Mouse (Mus musculus): Measurements from ENCODE around the gene Gm20388.

- no peak for TF ChIP-seq CTCF (IDR thresholded peaks at IDR 0.05; ENCODE audit: low read depth, low read length)
- TF ChIP-seq POLR2A (IDR thresholded peaks at IDR 0.05; ENCODE audit: insufficient read depth, low read length) = no peak
Observed at GRCm38 (mm10) chr8:123860386-123860785, 3949.7 kb downstream of the Gm20388 start.

All from ES-Bruce4 (cell line).